Mouse (Mus musculus): ENCODE measurements at regions not wholly inside any gene's neighbourhood (a gene's known extent, or its start where the extent isn't known, plus 50 kb on each side); places are given as distances from the start of the nearest gene placed in this dataset.

DNA sequence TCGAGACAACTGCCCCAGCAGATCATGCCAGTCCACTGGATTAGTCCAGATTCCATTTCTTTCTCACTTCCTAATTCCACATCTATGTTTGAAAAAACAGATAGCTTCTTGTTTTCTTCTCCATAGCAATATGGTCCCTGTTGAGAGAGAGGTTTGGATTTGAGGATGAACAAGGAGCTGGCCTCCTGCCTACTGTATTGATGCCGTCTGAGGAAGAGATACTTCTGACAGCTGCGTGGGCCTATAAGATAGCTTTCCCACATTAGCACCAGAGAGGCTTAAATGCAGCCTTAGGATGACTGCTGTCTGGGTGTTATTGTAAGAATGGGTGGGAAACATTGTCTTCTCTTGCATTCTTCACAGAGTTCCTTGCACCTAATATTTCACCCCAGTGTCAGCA, 128.9 kb downstream of the Rps24 start:
- TF ChIP-seq POLR2A (IDR thresholded peaks at IDR 0.05; ENCODE audit: borderline replicate concordance, extremely low read depth, low read depth, low read length) (no peak), CTCF (IDR thresholded peaks at IDR 0.05; ENCODE audit: insufficient read depth, low read length) (no peak)

All from lung, adult 2 months (tissue).